Mouse (Mus musculus) hindbrain, embryonic 16.5 days (tissue): ENCODE results near the gene Itpr1. TPM values are rescaled to one million over a fixed set of nuclear protein-coding genes. Genes with fewer than 3 reads are reported as not detected.

ENCODE experiments used
- ATAC-seq: fragments of 200-750 bp; cut with Nextera tagmentation; 2 replicates; pipeline ENCODE4 v1.8.0; 2017; ENCODE audit warnings: moderate TSS enrichment, moderate library complexity
- H3K27ac ChIP-seq: fragments of 300-500 bp; sonication (generic); 2 replicates; pipeline ENCODE4 v1.5.1; 2014; ENCODE audit warnings: low read depth, mild to moderate bottlenecking, control low read depth, low read length, moderate library complexity
- H3K27me3 ChIP-seq: fragments of 300-500 bp; sonication (generic); replicated peaks from 2 replicates; pipeline ENCODE4 v1.6.1; 2014; ENCODE audit warnings: low read length; ENCODE audit not compliant: control insufficient read depth, insufficient read depth
- H3K36me3 ChIP-seq: fragments of 300-500 bp; sonication (generic); 2 replicates; pipeline ENCODE4 v1.6.1; 2014; ENCODE audit warnings: mild to moderate bottlenecking, low read length, moderate library complexity, mixed read lengths; ENCODE audit not compliant: control insufficient read depth, insufficient read depth
- H3K4me1 ChIP-seq: fragments of 300-500 bp; sonication (generic); 2 replicates; pipeline ENCODE4 v1.6.1; 2014; ENCODE audit warnings: low read depth, low read length; ENCODE audit not compliant: control insufficient read depth, insufficient read depth
- H3K4me2 ChIP-seq: fragments of 300-500 bp; sonication (generic); 2 replicates; pipeline ENCODE4 v1.6.1; 2014; ENCODE audit warnings: mild to moderate bottlenecking, low read length, control low read depth, moderate library complexity
- H3K4me3 ChIP-seq: fragments of 300-500 bp; sonication (generic); 2 replicates; pipeline ENCODE4 v1.5.1; 2014; ENCODE audit warnings: mild to moderate bottlenecking, low read length, control low read depth, moderate library complexity
- H3K9ac ChIP-seq: fragments of 300-500 bp; sonication (generic); 2 replicates; pipeline ENCODE4 v1.6.1; 2014; ENCODE audit warnings: low read depth, mild to moderate bottlenecking, control low read depth, low read length, moderate library complexity
- H3K9me3 ChIP-seq: fragments of 300-500 bp; sonication (generic); 2 replicates; pipeline ENCODE4 v1.6.1; 2014; ENCODE audit warnings: mild to moderate bottlenecking, low read length, moderate library complexity; ENCODE audit not compliant: control insufficient read depth
- WGBS: fragments of 180-500 bp; shearing (Covaris S2); extraction: QIAGEN DNeasy Blood & Tissue Kit; methylation state at CpG from one replicate; pipeline ENCODE4 v1.1.7; 2014; 5-methylcytosine and 5-hydroxymethylcytosine counted together
- polyA plus RNA-seq: library from polyadenylated mRNA; unstranded; fragments of >200 nt; fragmentation: Nextera tagmentation; extraction: Ambion mirVana; gene quantifications from 2 replicates; pipeline ENCODE4 v1.2.1, GENCODE M21; 2015

The Itpr1 gene
- polyA plus RNA-seq, 1 experiment from 2014 or later: 5.6 TPM

- no peak overlapping the region for H3K4me3 ChIP-seq
These were observed 234.4 kb downstream of the Itpr1 start for GRCm38 (mm10) chr6:108447179-108447845.

GRCm38 (mm10) chr6:108448016-108448735 is 235.3 kb downstream of the Itpr1 start:
- Histone ChIP-seq H3K36me3 (no peaks in the 10 kb centered on the region), H3K27me3 (no peaks in the 10 kb centered on the region), H3K9me3 (no peaks in the 10 kb centered on the region), H3K4me1 (peaks cover 2% of the 10 kb centered on the region), H3K9ac (no peak overlapping the region), H3K4me2 (no peak overlapping the region), H3K27ac (no peak overlapping the region), H3K4me3 (no peak overlapping the region)
- 71% methylated on average over 11 of the region's 11 CpGs for WGBS
- no peak for ATAC-seq

More at GRCm38 (mm10) chr6:108447179-108447845, 234.4 kb downstream of the Itpr1 start:
- H3K4me2 ChIP-seq: no peak overlapping the region
- no peaks in the 10 kb centered on the region for H3K9me3 ChIP-seq
- H3K9ac ChIP-seq: no peak overlapping the region
- no peak overlapping the region for H3K27ac ChIP-seq
- no peaks in the 10 kb centered on the region for H3K36me3 ChIP-seq
- H3K4me1 ChIP-seq: peaks cover 2% of the 10 kb centered on the region
- H3K27me3 ChIP-seq: no peaks in the 10 kb centered on the region
- WGBS: 60% methylated on average over 8 of the region's 8 CpGs
- no peak for ATAC-seq

- Histone ChIP-seq H3K4me1 (peaks cover 2% of the 10 kb centered on the region), H3K4me3 (no peak overlapping the region), H3K9me3 (no peaks in the 10 kb centered on the region), H3K9ac (no peak overlapping the region), H3K36me3 (no peaks in the 10 kb centered on the region), H3K4me2 (no peak overlapping the region), H3K27me3 (no peaks in the 10 kb centered on the region), H3K27ac (no peak overlapping the region)
- ATAC-seq: no peak
- 47% methylated on average over 2 of the region's 2 CpGs for WGBS
These were observed 236.0 kb downstream of the Itpr1 start for GRCm38 (mm10) chr6:108448864-108449263.

GRCm38 (mm10) chr6:108451536-108451935 is 238.6 kb downstream of the Itpr1 start:
- Histone ChIP-seq H3K4me2 (no peak overlapping the region), H3K27ac (no peak overlapping the region), H3K9ac (no peak overlapping the region), H3K4me3 (no peak overlapping the region), H3K4me1 (peaks cover 12% of the 10 kb centered on the region), H3K27me3 (no peaks in the 10 kb centered on the region), H3K36me3 (no peaks in the 10 kb centered on the region), H3K9me3 (no peaks in the 10 kb centered on the region)
- WGBS: 96% methylated on average over 2 of the region's 2 CpGs
- no peak for ATAC-seq

GRCm38 (mm10) chr6:108453618-108454017 is 240.7 kb downstream of the Itpr1 start:
- no peak overlapping the region for H3K9ac ChIP-seq
- peaks cover 18% of the 10 kb centered on the region for H3K4me1 ChIP-seq
- no peak overlapping the region for H3K27ac ChIP-seq
- H3K27me3 ChIP-seq: no peaks in the 10 kb centered on the region
- 83% methylated on average over 5 of the region's 5 CpGs for WGBS
- no peaks in the 10 kb centered on the region for H3K36me3 ChIP-seq
- H3K9me3 ChIP-seq: no peaks in the 10 kb centered on the region
- ATAC-seq: no peak
- H3K4me2 ChIP-seq: no peak overlapping the region
- H3K4me3 ChIP-seq: no peak overlapping the region

- Histone ChIP-seq H3K27ac (no peak overlapping the region), H3K4me2 (no peak overlapping the region)
These were observed 241.4 kb downstream of the Itpr1 start for GRCm38 (mm10) chr6:108454061-108454891.

GRCm38 (mm10) chr6:108454979-108455836 is 242.3 kb downstream of the Itpr1 start:
- H3K4me1 ChIP-seq: peaks cover 18% of the 10 kb centered on the region
- WGBS: 86% methylated on average over 7 of the region's 7 CpGs
- ATAC-seq: no peak
- H3K27ac ChIP-seq: no peak overlapping the region
- no peaks in the 10 kb centered on the region for H3K27me3 ChIP-seq
- H3K4me2 ChIP-seq: no peak overlapping the region
- H3K9me3 ChIP-seq: no peaks in the 10 kb centered on the region
- H3K9ac ChIP-seq: no peak overlapping the region
- H3K4me3 ChIP-seq: no peak overlapping the region
- H3K36me3 ChIP-seq: no peaks in the 10 kb centered on the region

More at GRCm38 (mm10) chr6:108454061-108454891, 241.4 kb downstream of the Itpr1 start:
- Histone ChIP-seq H3K9ac (no peak overlapping the region), H3K36me3 (no peaks in the 10 kb centered on the region), H3K9me3 (no peaks in the 10 kb centered on the region), H3K4me3 (no peak overlapping the region), H3K4me1 (peaks cover 18% of the 10 kb centered on the region), H3K27me3 (no peaks in the 10 kb centered on the region)
- 56% methylated on average over 16 of the region's 16 CpGs for WGBS
- peak; percentile 39; the same call in 1 of the 2 replicates for ATAC-seq

GRCm38 (mm10) chr6:108456231-108457062 is 243.6 kb downstream of the Itpr1 start:
- Histone ChIP-seq H3K27me3 (no peaks in the 10 kb centered on the region), H3K9ac (peak overlapping the region; percentile 53), H3K36me3 (no peaks in the 10 kb centered on the region), H3K27ac (peak overlapping the region; percentile 54; the same call in 1 of the 2 replicates), H3K4me1 (peaks cover 18% of the 10 kb centered on the region), H3K4me3 (peak overlapping the region; percentile 26), H3K9me3 (no peaks in the 10 kb centered on the region), H3K4me2 (peak overlapping the region; percentile 59)
- ATAC-seq: 0 out of 2 replicates have a peak, but pooled peaks have one; percentile 49
- WGBS: 11% methylated on average over 18 of the region's 18 CpGs
